Mouse (Mus musculus) heart, postnatal 14 days (tissue): ENCODE measurements at regions not wholly inside any gene's neighbourhood (a gene's known extent, or its start where the extent isn't known, plus 50 kb on each side); places are given as distances from the start of the nearest gene placed in this dataset.

Experiments used
- DNase-seq, 2 experiments: peaks; one replicate each; pipeline ENCODE4 v3.0.0; 2021 to 2022
- intact Hi-C: fragments of 180-260 bp; cut with DNase I; formaldehyde crosslinking; loops from one replicate; pipeline ENCODE4 v1.15.1; 2025

- intact Hi-C loops: no loop called here
- no peak for DNase-seq
Measured at GRCm38 (mm10) chr17:63794352-63794751, 68.5 kb upstream of the Fer start.

DNA sequence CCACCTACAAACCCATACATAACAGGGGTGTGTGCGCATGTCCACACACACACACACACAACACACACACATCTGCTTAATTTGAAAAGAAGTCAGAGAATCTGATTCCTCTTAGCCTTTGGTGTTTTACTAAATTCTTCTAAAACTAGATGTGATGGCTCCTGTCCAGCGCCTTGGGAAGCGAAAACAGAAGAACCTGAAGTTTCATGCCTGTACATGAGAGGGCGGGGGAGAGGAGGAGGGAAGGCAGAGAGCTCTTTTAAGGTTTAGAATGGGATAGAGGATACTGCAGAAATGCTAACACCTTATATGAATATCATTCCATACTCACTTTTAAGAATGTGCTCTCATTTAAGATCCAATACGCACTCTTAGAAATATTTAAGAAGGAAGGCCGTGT lies 64.5 kb upstream of the Fer start:
- intact Hi-C loops: no loop called here
- no peak for DNase-seq

- DNase-seq: no peak
- intact Hi-C loops: no loop called here
Measured at GRCm38 (mm10) chr17:63798961-63799531, 63.8 kb upstream of the Fer start.

GRCm38 (mm10) chr17:63801411-63801810 lies 61.5 kb upstream of the Fer start:
- intact Hi-C loops: loop anchor here (10.0 kb wide), 2 partner anchors 133 to 573 kb away; no protein-coding TSS in a partner anchor
- no peak for DNase-seq

DNA sequence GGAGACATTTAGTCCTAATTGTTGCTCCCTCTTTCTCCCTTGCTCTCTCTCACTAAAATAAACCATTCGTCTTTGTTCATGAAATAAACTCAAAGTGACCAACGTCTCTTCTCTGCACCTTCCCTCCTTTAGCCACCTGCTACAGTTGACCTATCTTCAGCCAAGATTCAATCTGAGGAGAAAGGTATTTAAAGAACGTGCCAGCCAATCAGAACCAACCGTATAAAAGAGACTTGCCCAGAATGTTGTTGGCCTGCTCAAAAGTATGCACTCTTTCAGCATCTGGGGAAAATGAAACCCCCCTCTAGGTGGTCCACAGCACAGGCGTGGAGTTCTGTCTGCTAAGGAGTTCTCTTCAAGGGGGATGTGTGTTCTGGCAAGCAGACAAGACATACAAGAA lies 60.0 kb upstream of the Fer start:
- intact Hi-C loops: loop anchor here (10.0 kb wide), 2 partner anchors 132 to 572 kb away; no protein-coding TSS in a partner anchor
- no peak for DNase-seq

GRCm38 (mm10) chr17:63803599-63803998 lies 59.3 kb upstream of the Fer start:
- DNase-seq: peak; percentile 77 to 83
- intact Hi-C loops: loop anchor here (10.0 kb wide), 2 partner anchors 131 to 571 kb away; no protein-coding TSS in a partner anchor

GRCm38 (mm10) chr17:63804416-63804815 lies 58.4 kb upstream of the Fer start:
- intact Hi-C loops: loop anchor here (10.0 kb wide), 2 partner anchors 130 to 570 kb away; no protein-coding TSS in a partner anchor
- no peak for DNase-seq

DNA sequence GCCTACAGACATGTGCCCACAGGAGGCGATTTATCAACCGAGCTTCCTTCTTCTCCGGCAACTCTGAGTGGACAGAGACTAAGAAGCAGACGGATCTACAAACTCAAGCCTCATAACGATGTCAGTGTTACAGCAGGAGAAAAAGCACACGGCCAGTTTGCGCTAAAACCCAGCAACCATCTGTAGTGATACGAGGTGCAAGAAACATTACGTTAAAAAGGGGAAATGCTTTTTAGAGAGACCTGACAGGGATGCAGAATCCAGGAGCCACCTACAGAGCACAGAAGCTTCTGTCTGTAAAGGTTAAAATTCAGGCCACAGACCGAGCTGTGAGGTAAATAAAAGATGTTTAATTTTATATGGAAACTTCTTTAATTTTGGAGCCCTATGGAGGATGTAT lies 56.5 kb upstream of the Fer start:
- DNase-seq: no peak
- intact Hi-C loops: loop anchor here (10.0 kb wide), 2 partner anchors 128 to 568 kb away; no protein-coding TSS in a partner anchor

DNA sequence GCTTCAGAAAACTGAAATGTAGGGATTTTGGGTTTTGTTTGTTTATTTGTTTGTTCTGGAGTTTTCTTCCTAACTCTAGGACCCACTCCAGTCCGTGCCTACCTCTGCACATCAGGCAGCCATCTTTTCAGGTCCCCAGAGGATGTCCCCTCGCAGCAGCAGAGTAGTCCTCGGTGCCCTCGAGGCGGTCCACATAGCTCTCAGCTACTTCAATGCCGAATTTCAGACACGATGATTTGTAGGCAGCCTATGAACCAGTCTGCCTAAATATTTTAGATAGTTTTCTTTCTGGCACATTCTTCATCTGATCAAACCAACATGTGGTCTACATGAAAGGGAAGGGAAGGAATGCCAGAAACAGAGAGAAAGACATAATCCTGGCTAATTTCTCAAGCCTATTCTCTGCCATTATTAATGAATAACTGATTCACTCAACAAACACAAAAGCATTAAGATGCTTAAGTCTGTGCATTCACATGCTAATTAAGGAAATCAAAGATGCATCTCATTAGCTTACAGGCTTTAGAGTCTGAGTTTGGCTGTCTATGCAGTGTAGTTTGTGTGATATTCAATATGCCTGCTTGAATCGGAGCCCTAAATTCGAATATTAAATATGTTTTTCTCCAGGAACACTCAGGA lies 55.2 kb upstream of the Fer start:
- no peak for DNase-seq
- intact Hi-C loops: loop anchor here (10.0 kb wide), 2 partner anchors 127 to 567 kb away; no protein-coding TSS in a partner anchor

DNA sequence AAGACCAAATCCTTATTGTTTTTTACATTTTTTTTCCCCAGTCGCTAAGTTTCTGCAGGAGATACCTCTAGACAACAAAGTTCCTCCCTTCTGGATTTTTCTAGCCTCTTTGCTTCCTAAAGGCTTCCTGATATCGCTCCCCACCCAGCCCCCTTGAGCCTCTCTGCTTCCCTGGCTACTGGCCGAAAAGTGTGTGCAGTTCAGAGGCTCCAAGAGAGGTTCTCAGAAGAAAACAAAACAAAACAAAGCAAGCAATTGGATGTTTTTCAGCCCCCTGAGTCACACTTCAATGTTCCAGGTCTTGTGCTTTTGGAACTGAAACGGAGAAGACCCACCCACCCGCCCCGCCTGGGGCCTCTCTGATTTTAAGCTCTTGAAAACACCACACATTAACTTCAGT lies 54.1 kb upstream of the Fer start:
- DNase-seq: peak in 1 of 2 experiments; percentile 3
- intact Hi-C loops: loop anchor here (10.0 kb wide), 2 partner anchors 126 to 566 kb away; no protein-coding TSS in a partner anchor

- intact Hi-C loops: no loop called here
- no peak for DNase-seq
Measured at GRCm38 (mm10) chr17:63811246-63811785, 51.5 kb upstream of the Fer start.

- DNase-seq: peak; percentile 7 to 37
- intact Hi-C loops: no loop called here
Measured at GRCm38 (mm10) chr17:63812586-63812985, 50.3 kb upstream of the Fer start.
